Mouse (Mus musculus) liver, adult 2 months (tissue): Measurements from ENCODE around the gene Wdfy1. TPM values are rescaled to one million over a fixed set of nuclear protein-coding genes. Genes with fewer than 3 reads are reported as not detected.
A peak's percentile ranks its signal among the peaks of the same experiment; 100 is the strongest.

Source experiments
- DNase-seq: peaks from one replicate; pipeline ENCODE4 v3.0.0-alpha.2; 2011; ENCODE audit warnings: low read depth, low spot score; ENCODE audit errors: extremely low read depth
- H3K27ac ChIP-seq: fragments of 200-500 bp; replicated peaks from 2 replicates; pipeline ENCODE4 v1.5.1; 2012; ENCODE audit warnings: low read depth, mild to moderate bottlenecking, control low read depth, inconsistent platforms, low read length; ENCODE audit not compliant: insufficient read depth
- H3K27me3 ChIP-seq: fragments of 200-500 bp; 2 replicates; pipeline ENCODE4 v1.6.1; 2012; ENCODE audit warnings: mild to moderate bottlenecking, moderate library complexity, low read length, inconsistent platforms; ENCODE audit not compliant: control insufficient read depth, insufficient read depth
- H3K36me3 ChIP-seq: fragments of 200-500 bp; 2 replicates; pipeline ENCODE4 v1.6.1; 2012; ENCODE audit warnings: low read length, inconsistent platforms; ENCODE audit not compliant: control insufficient read depth, insufficient read depth
- H3K4me1 ChIP-seq: fragments of 200-500 bp; 2 replicates; pipeline ENCODE4 v1.6.1; 2011; ENCODE audit warnings: low read length; ENCODE audit not compliant: control insufficient read depth, insufficient read depth
- H3K4me3 ChIP-seq: fragments of 200-500 bp; 2 replicates; pipeline ENCODE4 v1.5.1; 2011; ENCODE audit warnings: low read depth, mild to moderate bottlenecking, control low read depth, low read length, moderate library complexity; ENCODE audit not compliant: insufficient read depth
- H3K79me2 ChIP-seq: fragments of 200-500 bp; 2 replicates; pipeline ENCODE4 v1.6.1; 2012; ENCODE audit warnings: inconsistent platforms, mild to moderate bottlenecking, low read length, moderate library complexity; ENCODE audit not compliant: control insufficient read depth, insufficient read depth
- H3K9ac ChIP-seq: fragments of 200-500 bp; 2 replicates; pipeline ENCODE4 v1.6.1; 2012; ENCODE audit warnings: low read depth, mild to moderate bottlenecking, control low read depth, inconsistent platforms, low read length
- CTCF ChIP-seq: fragments of 200-500 bp; IDR thresholded peaks from 2 replicates; pipeline ENCODE4 v1.5.1; 2011; ENCODE audit warnings: low read depth, low read length, control low read depth
- POLR2A ChIP-seq: fragments of 200-500 bp; IDR thresholded peaks from 2 replicates; pipeline ENCODE4 v1.6.1; 2011; ENCODE audit warnings: low read length, control low read depth; ENCODE audit not compliant: insufficient read depth; ENCODE audit errors: extremely low read depth
- WGBS: fragments of 180-500 bp; shearing (Covaris S2); methylation state at CpG from one replicate; pipeline ENCODE4 v1.1.7; 2018; 5-methylcytosine and 5-hydroxymethylcytosine counted together
- polyA plus RNA-seq: library from polyadenylated mRNA; depleted of rRNA; stranded (reverse); fragments of >200 nt; gene quantifications from 2 replicates; pipeline ENCODE4 v1.2.3, GENCODE M21; 2012
- total RNA-seq: library from RNA; depleted of rRNA; stranded (reverse); fragments of >200 nt; gene quantifications from 2 replicates; pipeline ENCODE4 v1.2.3, GENCODE M21; 2014

The Wdfy1 gene
- total and polyA plus RNA-seq, 2 experiments: 19.8 to 31.0 TPM

DNA sequence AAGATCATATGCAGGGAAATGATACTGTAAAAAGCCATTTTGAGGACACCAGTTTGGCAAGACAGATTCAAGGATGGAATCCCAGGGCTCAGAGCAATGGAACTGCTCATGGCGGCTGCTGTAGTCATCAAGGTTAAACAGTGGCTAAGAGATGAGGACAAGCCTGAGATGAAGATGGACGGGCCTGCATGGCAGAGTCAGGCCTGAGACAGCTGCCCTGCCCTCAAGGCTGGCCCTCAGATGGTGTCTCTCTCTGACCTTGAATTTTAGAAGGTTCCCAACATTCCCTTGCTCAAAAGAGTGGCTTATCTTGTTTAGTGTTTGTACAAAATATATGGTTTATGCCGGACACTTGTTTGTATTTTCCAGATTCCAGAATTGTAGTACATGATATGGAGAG, 22.5 kb downstream of the Wdfy1 start:
- TF ChIP-seq POLR2A (no peak), CTCF (no peak)
- Histone ChIP-seq H3K9ac (no peak overlapping the region), H3K4me1 (peaks cover 27% of the 10 kb centered on the region), H3K79me2 (peaks cover 30% of the 10 kb centered on the region; the same call in 1 of the 2 replicates), H3K36me3 (no peaks in the 10 kb centered on the region), H3K4me3 (no peak overlapping the region), H3K27ac (no peak overlapping the region), H3K27me3 (no peaks in the 10 kb centered on the region)
- 93% methylated on average over 3 of the region's 3 CpGs for WGBS
- DNase-seq: no peak

DNA sequence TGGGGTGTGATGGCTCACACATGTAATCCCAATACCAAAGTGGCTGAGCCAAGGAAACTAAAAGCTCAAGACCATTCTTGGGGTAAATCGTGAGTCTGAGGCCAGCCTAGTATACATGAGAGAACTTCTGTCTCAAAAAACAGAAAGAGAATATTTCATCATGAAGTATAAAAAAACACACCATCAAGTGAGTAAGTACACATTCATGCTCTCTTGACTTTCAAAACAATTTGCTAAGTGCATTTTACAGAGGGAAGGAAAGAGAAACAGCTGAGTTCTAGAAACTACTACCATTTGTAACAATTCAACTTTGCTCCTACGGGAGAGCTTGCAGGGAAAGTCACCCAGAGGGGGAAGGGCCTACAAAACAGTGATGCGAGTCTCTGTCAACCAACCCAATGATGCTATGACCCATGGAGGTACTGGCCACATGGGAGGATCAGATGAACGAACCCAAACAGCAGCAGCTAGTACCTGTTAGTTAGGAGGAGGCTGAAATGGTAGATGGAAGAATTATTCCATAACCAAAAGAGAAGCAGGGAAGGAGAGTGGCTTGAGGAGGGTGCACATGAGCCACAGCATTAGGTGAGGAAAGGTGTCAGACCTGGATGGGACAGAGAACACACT, 23.1 kb downstream of the Wdfy1 start:
- TF ChIP-seq POLR2A (no peak), CTCF (no peak)
- H3K4me3 ChIP-seq: no peak overlapping the region
- H3K27ac ChIP-seq: peak overlapping the region; percentile 42; the same call in 1 of the 2 replicates
- peaks cover 27% of the 10 kb centered on the region for H3K4me1 ChIP-seq
- 56% methylated on average over 4 of the region's 4 CpGs for WGBS
- H3K36me3 ChIP-seq: no peaks in the 10 kb centered on the region
- no peaks in the 10 kb centered on the region for H3K27me3 ChIP-seq
- no peak overlapping the region for H3K9ac ChIP-seq
- peaks cover 30% of the 10 kb centered on the region; the same call in 1 of the 2 replicates for H3K79me2 ChIP-seq
- no peak for DNase-seq

DNA sequence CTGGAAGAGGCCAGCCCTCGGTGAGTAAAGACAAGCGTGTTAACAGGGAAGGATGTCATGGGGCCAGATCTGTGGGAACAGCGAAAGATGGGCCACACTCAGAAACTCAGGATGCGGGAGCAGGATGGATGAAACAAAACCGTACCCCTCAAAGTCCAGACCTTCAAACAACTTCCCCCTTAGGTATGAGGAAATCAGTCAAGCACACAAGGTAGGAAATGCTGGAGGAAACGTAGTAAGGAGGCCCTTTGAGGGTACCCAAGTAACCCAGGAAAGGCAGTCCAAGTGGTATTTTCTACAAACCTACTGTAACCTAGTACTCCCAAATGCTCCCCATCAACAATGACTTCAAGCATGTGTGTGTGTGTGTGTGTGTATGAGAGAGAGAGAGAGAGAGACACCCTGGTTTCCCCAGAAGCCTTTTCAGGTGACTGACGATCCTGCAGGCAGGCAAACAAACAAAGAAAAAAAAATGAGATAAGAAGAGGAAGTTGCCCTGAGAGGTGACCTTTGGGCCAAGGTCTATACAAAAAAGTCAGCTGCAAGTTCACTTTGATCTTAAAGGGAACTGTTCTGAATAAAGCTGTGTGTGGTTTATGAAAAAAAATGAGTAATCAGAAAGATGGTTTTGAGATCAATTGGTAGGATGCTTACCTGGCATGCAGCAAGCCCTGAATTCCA, 23.8 kb downstream of the Wdfy1 start:
- Histone ChIP-seq H3K36me3 (no peaks in the 10 kb centered on the region), H3K4me3 (no peak overlapping the region), H3K79me2 (peaks cover 34% of the 10 kb centered on the region), H3K27ac (peak overlapping the region; percentile 57), H3K27me3 (no peaks in the 10 kb centered on the region), H3K4me1 (peaks cover 27% of the 10 kb centered on the region), H3K9ac (no peak overlapping the region)
- peak; percentile 88 for DNase-seq
- WGBS: 37% methylated on average over 7 of the region's 7 CpGs
- no peak for TF ChIP-seq CTCF
- TF ChIP-seq POLR2A: no peak

DNA sequence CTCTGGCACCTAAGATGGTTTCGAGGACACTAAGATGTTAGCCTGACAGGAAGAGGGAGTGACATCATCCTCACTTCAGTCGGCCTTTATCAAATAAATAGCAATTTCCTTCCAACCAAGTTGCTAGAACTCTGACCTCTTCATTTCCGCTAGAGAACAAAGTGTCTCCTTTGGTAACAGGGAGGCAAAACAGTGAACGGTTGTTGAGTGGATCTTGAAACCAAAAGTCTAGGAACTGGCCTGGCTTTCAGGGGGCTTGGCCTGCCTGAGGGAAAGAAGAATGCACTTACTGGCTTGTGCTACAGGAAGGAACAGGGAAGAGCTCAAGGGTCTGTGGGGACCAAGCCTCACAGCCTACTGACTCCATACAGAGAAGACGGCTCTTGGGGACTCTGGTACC, 24.8 kb downstream of the Wdfy1 start:
- no peaks in the 10 kb centered on the region for H3K27me3 ChIP-seq
- WGBS: 35% methylated on average over 5 of the region's 5 CpGs
- no peak overlapping the region for H3K4me3 ChIP-seq
- H3K9ac ChIP-seq: no peak overlapping the region
- peaks cover 28% of the 10 kb centered on the region for H3K79me2 ChIP-seq
- peaks cover 24% of the 10 kb centered on the region for H3K4me1 ChIP-seq
- no peak for TF ChIP-seq CTCF
- no peak for TF ChIP-seq POLR2A
- DNase-seq: peak; percentile 67
- H3K36me3 ChIP-seq: no peaks in the 10 kb centered on the region
- peak overlapping the region; percentile 57 for H3K27ac ChIP-seq

DNA sequence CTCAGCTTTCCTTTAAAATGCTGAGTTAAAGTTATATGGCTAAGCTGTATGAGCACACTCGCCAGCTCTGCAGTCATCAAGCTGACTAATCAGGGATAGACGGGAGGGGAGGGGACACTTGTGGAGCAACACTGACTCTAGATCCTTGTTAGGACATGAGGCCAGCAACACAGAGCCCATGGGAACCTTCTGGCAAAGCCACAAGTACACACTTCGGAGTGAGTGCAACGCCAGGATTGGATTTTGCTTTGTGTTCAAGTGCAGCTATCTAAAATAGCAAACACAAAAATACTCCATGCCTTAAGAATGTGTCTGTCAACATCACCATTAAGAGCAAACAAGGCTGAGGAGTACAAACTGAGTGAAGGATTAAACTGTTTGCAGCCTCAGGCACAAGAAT, 29.9 kb downstream of the Wdfy1 start:
- H3K4me3 ChIP-seq: no peak overlapping the region
- H3K9ac ChIP-seq: no peak overlapping the region
- TF ChIP-seq POLR2A (no peak), CTCF (no peak)
- 25% methylated on average over 4 of the region's 4 CpGs for WGBS
- DNase-seq: peak; percentile 81
- no peaks in the 10 kb centered on the region for H3K36me3 ChIP-seq
- no peaks in the 10 kb centered on the region for H3K27me3 ChIP-seq
- peaks cover 8% of the 10 kb centered on the region; the same call in 1 of the 2 replicates for H3K4me1 ChIP-seq
- H3K79me2 ChIP-seq: peaks cover 28% of the 10 kb centered on the region
- H3K27ac ChIP-seq: no peak overlapping the region

DNA sequence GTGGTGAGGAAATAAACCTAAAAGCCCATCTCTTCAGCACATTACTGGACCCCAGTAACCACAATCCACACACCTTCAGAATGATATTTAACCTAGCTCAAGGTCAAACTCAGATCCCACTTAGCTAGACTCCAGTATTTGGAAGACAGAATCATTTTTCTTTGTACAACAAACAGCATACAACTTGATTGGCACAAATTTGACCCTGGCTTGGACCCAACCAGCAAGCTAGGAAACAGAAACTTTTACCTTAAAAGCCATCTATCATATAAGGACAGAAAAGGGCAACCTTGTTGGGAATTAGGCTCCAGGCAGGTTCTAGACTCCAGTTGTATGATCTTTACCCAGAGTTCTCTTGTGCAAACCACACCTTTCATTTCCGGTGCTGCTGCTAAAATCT, 32.6 kb downstream of the Wdfy1 start:
- peak; percentile 33 for DNase-seq
- TF ChIP-seq POLR2A (no peak), CTCF (no peak)
- Histone ChIP-seq H3K27me3 (no peaks in the 10 kb centered on the region), H3K79me2 (peaks cover 22% of the 10 kb centered on the region), H3K9ac (no peak overlapping the region), H3K4me1 (peaks cover 8% of the 10 kb centered on the region; the same call in 1 of the 2 replicates), H3K36me3 (peaks cover 1% of the 10 kb centered on the region; the same call in 1 of the 2 replicates), H3K4me3 (no peak overlapping the region), H3K27ac (no peak overlapping the region)
- WGBS: 75% methylated on average over 1 of the region's 1 CpGs
